7 mouse cellular contexts compared by ENCODE assay signal in genomic region chr9:117966326-117966989, GRCm38 (mm10).
DNase-seq lines count a peak whose midpoint lies in the region; ATAC-seq and TF ChIP-seq lines count a peak whose summit lies in the region.

No protein-coding gene starts in this region.

- H3K4me3 ChIP-seq in cerebellum, adult 2 months (replicated peaks; ENCODE audit: insufficient read depth, low read depth, low read length), result no peak overlapping the region
- no peak overlapping the region for H3K4me3 ChIP-seq in forebrain, embryonic 16.5 days (replicated peaks; ENCODE audit: low read length)
- no peak overlapping the region for H3K4me3 ChIP-seq in midbrain, embryonic 12.5 days

- no peak for TF ChIP-seq POLR2A in cerebellum, adult 2 months (IDR thresholded peaks at IDR 0.05; ENCODE audit: borderline replicate concordance, insufficient read depth, low read length)

- 47% methylated on average over 10 of the region's 10 CpGs for WGBS in cerebellum, adult 2 months
- WGBS in forebrain, embryonic 16.5 days, result 58% methylated on average over 10 of the region's 10 CpGs
- WGBS in midbrain, embryonic 12.5 days, result 70% methylated on average over 10 of the region's 10 CpGs

- peaks cover 4% of the 10 kb centered on the region; the same call in 1 of the 2 replicates for H3K4me1 ChIP-seq in cerebellum, adult 2 months (ENCODE audit: control insufficient read depth, insufficient read depth, low read length)
- H3K4me1 ChIP-seq in forebrain, embryonic 16.5 days (replicated peaks; ENCODE audit: control insufficient read depth, insufficient read depth, low read length), result peaks cover 7% of the 10 kb centered on the region
- H3K4me1 ChIP-seq in midbrain, embryonic 12.5 days, result 0 out of 2 replicates have a peak, but pooled peaks cover 3% of the 10 kb centered on the region

- H3K27me3 ChIP-seq in cerebellum, adult 2 months (ENCODE audit: control insufficient read depth, insufficient read depth, low read length), result no peaks in the 10 kb centered on the region
- H3K27me3 ChIP-seq in forebrain, embryonic 16.5 days (replicated peaks; ENCODE audit: control insufficient read depth, insufficient read depth, low read length), result no peaks in the 10 kb centered on the region
- no peaks in the 10 kb centered on the region for H3K27me3 ChIP-seq in midbrain, embryonic 12.5 days

- TF ChIP-seq CTCF in cerebellum, adult 2 months (IDR thresholded peaks at IDR 0.05; ENCODE audit: borderline replicate concordance, insufficient read depth, low read depth, low read length), result peak; percentile 38; the same call in 1 of the 2 replicates

- peak; percentile 88 for ATAC-seq in forebrain, embryonic 16.5 days
- peak; percentile 62; the same call in 1 of the 2 replicates for ATAC-seq in midbrain, embryonic 12.5 days (ENCODE audit: low FRiP score, low read depth)
- ATAC-seq in erythroid progenitor cell, adult 5-6 weeks (replicated peaks; ENCODE audit: low FRiP score, poor library complexity, severe bottlenecking), result no peak

- H3K36me3 ChIP-seq in forebrain, embryonic 16.5 days (ENCODE audit: control insufficient read depth, insufficient read depth), result no peaks in the 10 kb centered on the region
- H3K36me3 ChIP-seq in midbrain, embryonic 12.5 days, result no peaks in the 10 kb centered on the region

- peak; percentile 12 for DNase-seq in ovary, postnatal 14 days (ENCODE audit: low spot score)
- no peak for DNase-seq in ovary, adult 18-20 months (ENCODE audit: low spot score)
- DNase-seq in cerebellum, adult 2 months, result peak; percentile 39 to 61
- DNase-seq in layer of hippocampus, adult 18-20 months (ENCODE audit: low spot score in 2 of 2), result peak; percentile 11 to 63

- H3K9ac ChIP-seq in forebrain, embryonic 16.5 days (replicated peaks; ENCODE audit: low read depth, low read length), result no peak overlapping the region
- H3K9ac ChIP-seq in midbrain, embryonic 12.5 days (replicated peaks), result no peak overlapping the region

- H3K9me3 ChIP-seq in forebrain, embryonic 16.5 days (ENCODE audit: control insufficient read depth, low read length), result no peaks in the 10 kb centered on the region
- H3K9me3 ChIP-seq in midbrain, embryonic 12.5 days, result no peaks in the 10 kb centered on the region

- no peak overlapping the region for H3K4me2 ChIP-seq in forebrain, embryonic 16.5 days (ENCODE audit: low read length)
- H3K4me2 ChIP-seq in midbrain, embryonic 12.5 days (replicated peaks), result no peak overlapping the region

- no peak overlapping the region for H3K27ac ChIP-seq in cerebellum, adult 2 months (ENCODE audit: insufficient read depth, low read length)
- no peak overlapping the region for H3K27ac ChIP-seq in forebrain, embryonic 16.5 days (ENCODE audit: low read length)
- H3K27ac ChIP-seq in midbrain, embryonic 12.5 days (replicated peaks), result no peak overlapping the region
